Mouse (Mus musculus): Measurements from ENCODE around the gene Rabl3.

The Rabl3 gene

GRCm38 (mm10) chr16:37546312-37546711 is 6.6 kb downstream of the Rabl3 start:
- no peak for DNase-seq (ENCODE audit: low read depth, low spot score)

- no peak for DNase-seq (ENCODE audit: low read depth, low spot score)
Observed at GRCm38 (mm10) chr16:37550266-37550665, 10.6 kb downstream of the Rabl3 start.

- no peak for DNase-seq (ENCODE audit: low read depth, low spot score)
Observed at GRCm38 (mm10) chr16:37550981-37551380, 11.3 kb downstream of the Rabl3 start.

- DNase-seq (ENCODE audit: low read depth, low spot score), result no peak
Observed at GRCm38 (mm10) chr16:37552824-37553223, 13.1 kb downstream of the Rabl3 start.

GRCm38 (mm10) chr16:37562414-37562813 is 22.7 kb downstream of the Rabl3 start:
- DNase-seq (ENCODE audit: low read depth, low spot score), result no peak

GRCm38 (mm10) chr16:37562961-37563360 is 23.3 kb downstream of the Rabl3 start:
- DNase-seq (ENCODE audit: low read depth, low spot score), result no peak

- DNase-seq (ENCODE audit: low read depth, low spot score), result no peak
Observed at GRCm38 (mm10) chr16:37565117-37565516, 25.4 kb downstream of the Rabl3 start.

GRCm38 (mm10) chr16:37566107-37566506 is 26.4 kb downstream of the Rabl3 start:
- DNase-seq (ENCODE audit: low read depth, low spot score), result no peak

- no peak for DNase-seq (ENCODE audit: low read depth, low spot score)
Observed at GRCm38 (mm10) chr16:37567113-37568050, 27.7 kb downstream of the Rabl3 start.

GRCm38 (mm10) chr16:37571554-37571953 is 31.9 kb downstream of the Rabl3 start:
- DNase-seq (ENCODE audit: low read depth, low spot score), result no peak

- DNase-seq (ENCODE audit: low read depth, low spot score), result no peak
Observed at GRCm38 (mm10) chr16:37572117-37572754, 32.6 kb downstream of the Rabl3 start.

GRCm38 (mm10) chr16:37573061-37573460 is 33.4 kb downstream of the Rabl3 start:
- DNase-seq (ENCODE audit: low read depth, low spot score), result peak; percentile 60

- DNase-seq (ENCODE audit: low read depth, low spot score), result no peak
Observed at GRCm38 (mm10) chr16:37575325-37575724, 35.6 kb downstream of the Rabl3 start.

- DNase-seq (ENCODE audit: low read depth, low spot score), result no peak
Observed at GRCm38 (mm10) chr16:37579591-37579990, 39.9 kb downstream of the Rabl3 start.

- DNase-seq (ENCODE audit: low read depth, low spot score), result no peak
Observed at GRCm38 (mm10) chr16:37579994-37580393, 40.3 kb downstream of the Rabl3 start, which contains the start of gene Hgd. Hgd (plus strand) TSS chr16:37580153.

GRCm38 (mm10) chr16:37580651-37581050 is 41.0 kb downstream of the Rabl3 start:
- no peak for DNase-seq (ENCODE audit: low read depth, low spot score)

- no peak for DNase-seq (ENCODE audit: low read depth, low spot score)
Observed at GRCm38 (mm10) chr16:37581901-37582300, 42.2 kb downstream of the Rabl3 start.

- no peak for DNase-seq (ENCODE audit: low read depth, low spot score)
Observed at GRCm38 (mm10) chr16:37583306-37583705, 43.6 kb downstream of the Rabl3 start.

GRCm38 (mm10) chr16:37583801-37584200 is 44.1 kb downstream of the Rabl3 start:
- no peak for DNase-seq (ENCODE audit: low read depth, low spot score)

- peak; percentile 54 for DNase-seq (ENCODE audit: low read depth, low spot score)
Observed at GRCm38 (mm10) chr16:37584218-37585035, 44.7 kb downstream of the Rabl3 start.

GRCm38 (mm10) chr16:37585129-37585563 is 45.5 kb downstream of the Rabl3 start:
- DNase-seq (ENCODE audit: low read depth, low spot score), result no peak

- no peak for DNase-seq (ENCODE audit: low read depth, low spot score)
Observed at GRCm38 (mm10) chr16:37590921-37591320, 51.2 kb downstream of the Rabl3 start.
